Mouse (Mus musculus): ENCODE data around the gene Dazl.
"Not testable (repeated sequence)": the region's sequence is repeated elsewhere in the genome, so short reads cannot be mapped to it uniquely, and the experiment has no call there.

Dazl gene

DNA sequence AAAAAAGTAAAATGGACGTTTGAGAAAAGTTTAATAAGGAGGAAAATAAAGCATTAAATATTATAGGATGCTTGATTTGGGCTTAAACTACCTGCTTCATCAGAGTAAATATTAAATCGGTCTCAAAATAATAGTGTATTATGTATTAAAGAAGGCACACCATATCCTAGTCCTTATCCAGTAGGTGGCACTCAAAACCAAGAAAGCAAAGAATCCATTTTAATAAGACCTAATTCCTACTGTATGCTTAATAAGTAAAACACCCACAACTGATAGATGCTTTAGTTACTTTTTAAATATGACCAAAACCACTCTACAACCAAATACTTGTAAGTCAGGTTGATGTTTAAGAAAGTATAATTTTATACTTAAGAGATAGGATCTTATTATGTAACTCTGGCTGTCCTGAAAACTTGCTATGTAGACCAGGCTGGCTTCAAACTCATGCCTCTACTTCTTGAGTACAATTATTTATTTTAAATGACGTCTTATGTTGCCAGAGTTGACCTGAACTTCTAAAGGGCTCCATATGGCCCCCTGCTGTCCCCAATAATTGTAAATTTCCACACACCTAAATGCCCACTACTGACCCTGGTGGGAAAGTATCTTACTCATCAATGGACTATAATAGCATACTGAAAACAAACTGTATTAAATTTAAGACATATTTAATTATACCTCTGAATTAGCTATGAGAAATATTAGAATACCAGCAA lies 1.8 kb downstream of the Dazl start:
- peak; percentile 34 for DNase-seq (ENCODE audit: low read depth, low spot score)

DNA sequence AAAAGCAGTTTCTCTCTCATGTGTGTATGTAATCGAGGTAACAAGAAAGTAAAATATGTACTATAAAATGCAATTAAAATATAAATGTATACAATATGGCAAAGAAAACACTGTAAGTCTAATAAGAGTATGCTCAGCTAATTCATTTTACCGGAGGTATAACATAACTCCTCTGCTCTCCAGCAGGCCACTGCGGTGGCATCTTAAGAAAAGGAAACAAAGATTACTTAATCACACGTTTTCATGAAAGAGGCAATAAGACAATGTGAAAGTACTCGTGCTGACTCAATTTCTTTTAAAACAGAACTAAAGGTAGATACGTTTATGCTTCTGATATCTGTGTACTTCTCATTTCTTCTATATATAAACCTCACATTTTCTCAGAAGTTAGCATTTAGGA lies 8.6 kb downstream of the Dazl start:
- no peak for DNase-seq (ENCODE audit: low read depth, low spot score)

DNA sequence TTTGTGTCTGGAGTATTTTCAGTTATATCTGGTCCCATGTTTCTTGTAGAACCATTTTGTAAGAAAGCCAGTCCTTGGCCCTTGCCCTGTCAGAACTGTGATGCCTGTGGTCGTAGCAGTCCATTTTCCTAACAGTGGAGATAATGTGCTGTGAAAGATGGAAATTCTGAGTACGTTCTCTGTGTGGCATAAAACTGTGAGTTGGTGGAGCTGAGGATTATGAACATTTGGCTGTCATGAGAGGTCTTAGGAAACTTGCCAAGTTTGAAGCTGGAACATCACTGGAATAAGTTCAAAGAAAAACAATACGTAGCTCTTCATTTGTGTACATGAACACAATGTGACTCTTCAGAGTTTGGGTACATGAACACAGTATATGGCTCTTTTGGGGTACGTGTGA lies 31.8 kb downstream of the Dazl start:
- DNase-seq (ENCODE audit: low read depth, low spot score), result not testable (repeated sequence)

DNA sequence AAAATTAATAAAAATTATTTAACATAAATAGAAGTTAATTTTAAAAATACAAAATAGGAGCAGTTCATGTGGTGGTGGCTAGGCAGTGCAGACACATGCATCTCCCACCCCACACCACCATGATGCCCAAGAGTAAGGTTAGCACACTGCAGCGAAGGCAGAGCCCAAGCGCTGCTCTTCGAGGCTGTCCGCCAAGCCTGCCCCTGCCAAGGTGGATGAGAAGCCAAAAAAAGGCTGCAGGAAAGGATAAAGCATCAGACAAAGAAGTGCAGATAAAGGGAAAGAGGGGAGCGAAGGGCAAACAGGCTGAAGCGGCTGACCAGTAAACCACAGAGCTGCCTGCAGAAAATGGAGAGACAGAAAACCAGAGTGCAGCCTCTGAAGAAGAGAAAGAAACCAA lies 32.6 kb downstream of the Dazl start:
- no peak for DNase-seq (ENCODE audit: low read depth, low spot score)

DNA sequence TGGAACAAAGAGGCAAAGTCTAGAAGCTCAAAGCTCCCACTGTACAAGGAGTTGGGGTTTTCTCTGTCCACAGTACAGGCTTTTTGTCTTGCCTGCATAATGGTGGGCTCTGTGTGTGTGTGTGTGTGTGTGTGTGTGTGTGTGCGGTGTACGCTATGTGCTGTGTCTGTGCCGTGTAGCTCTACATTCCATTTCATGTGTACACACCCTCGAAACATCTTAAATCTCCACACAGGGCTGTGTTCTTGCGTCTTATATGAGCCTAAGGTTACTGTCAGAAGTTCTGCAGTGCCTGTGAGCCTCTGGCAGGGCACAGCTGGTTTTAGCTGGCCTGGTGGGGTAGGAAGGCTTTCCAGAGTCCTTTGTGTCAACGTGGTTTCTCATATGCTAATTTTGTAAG lies 46.8 kb downstream of the Dazl start:
- DNase-seq (ENCODE audit: low read depth, low spot score), result no peak

DNA sequence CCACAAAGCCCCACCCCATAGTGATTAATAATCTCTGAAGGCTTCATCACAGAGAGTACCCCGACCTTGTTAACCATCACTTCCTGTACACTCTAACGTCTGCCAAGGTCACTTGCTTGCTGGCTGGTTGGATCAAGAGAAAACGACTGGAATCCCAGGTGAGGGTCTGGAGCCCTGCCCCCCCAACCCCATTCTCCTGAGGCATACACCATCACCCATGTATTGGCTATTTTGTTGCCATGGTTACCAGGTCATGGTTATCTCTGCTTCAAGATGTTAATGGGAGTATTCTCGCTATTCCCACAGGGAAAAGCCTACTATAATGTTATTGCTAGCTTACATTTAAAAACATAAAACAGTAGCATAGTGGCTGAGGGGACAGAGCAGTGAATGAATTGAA lies 48.8 kb downstream of the Dazl start:
- DNase-seq (ENCODE audit: low read depth, low spot score), result no peak

DNA sequence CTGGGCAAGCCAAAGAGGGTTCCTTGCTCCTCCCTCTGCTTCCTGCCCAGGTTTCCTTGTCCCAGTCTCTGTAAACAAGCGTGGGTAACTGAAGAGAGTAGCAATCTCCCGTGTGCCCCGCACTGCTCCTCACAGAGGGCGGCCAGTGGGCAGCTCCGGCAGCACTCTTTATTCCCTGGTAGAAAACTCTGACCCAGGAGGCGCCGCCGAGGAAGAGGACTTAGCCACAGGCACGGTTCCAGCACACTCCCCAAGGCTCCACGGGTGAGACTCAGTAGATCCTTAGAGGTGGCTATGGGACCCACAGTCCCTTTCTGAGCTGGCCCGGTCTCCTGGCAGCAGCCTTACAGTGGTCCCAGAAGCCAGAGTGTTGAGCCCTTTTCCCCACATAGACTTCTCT lies 50.1 kb downstream of the Dazl start:
- no peak for DNase-seq (ENCODE audit: low read depth, low spot score)

DNA sequence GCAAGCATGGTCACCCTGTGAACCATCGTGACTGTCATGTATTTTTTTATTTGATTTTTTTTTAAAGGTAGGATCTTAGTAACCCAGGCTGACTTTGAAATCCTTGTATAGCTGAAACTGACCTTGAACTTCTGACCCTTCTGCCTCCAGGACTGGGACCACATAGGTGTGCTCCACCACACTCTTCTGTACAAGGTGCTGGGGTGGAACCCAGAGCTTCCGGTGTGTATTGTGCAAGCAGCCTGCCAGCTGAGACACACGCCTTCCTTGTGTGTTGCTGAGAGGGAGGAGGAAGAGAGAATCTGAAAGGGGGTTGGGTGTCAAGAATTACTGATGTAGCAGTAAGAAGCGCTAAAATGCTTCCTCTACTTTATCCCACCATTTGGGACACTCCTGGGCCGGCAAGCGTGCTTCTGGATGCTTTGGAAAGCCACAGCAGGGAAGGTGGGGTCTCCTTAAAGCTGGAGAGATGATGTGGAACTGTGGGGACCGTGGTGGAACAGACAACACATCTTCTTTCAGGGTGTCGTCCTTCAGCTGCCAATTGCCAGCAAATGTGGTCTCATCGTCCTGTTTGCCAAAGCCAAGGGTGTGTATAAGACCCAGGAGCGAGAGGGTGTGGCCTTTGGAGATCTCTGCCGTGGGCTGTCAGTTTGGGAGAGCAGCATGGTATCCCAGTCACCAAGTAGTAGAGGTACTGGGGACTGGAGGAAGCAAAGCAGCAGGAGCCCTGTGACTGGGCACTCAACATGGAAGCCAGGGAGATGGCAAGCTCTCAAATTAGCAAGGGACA lies 55.4 kb downstream of the Dazl start:
- DNase-seq (ENCODE audit: low read depth, low spot score), result no peak

DNA sequence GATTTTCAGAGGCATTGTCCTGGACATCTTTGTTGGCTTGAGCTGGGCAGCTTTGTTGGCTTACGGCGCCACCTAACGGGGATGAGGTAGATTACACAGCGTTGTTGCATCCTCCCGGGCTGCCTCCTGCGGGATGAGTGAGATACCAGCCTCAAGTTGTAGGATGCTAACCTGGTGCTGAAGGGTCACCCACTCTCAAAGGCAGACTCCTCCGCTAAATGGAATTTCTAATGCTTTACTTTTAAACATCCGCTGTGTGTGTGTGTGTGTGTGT lies 56.1 kb downstream of the Dazl start:
- DNase-seq (ENCODE audit: low read depth, low spot score), result peak; percentile 75

DNA sequence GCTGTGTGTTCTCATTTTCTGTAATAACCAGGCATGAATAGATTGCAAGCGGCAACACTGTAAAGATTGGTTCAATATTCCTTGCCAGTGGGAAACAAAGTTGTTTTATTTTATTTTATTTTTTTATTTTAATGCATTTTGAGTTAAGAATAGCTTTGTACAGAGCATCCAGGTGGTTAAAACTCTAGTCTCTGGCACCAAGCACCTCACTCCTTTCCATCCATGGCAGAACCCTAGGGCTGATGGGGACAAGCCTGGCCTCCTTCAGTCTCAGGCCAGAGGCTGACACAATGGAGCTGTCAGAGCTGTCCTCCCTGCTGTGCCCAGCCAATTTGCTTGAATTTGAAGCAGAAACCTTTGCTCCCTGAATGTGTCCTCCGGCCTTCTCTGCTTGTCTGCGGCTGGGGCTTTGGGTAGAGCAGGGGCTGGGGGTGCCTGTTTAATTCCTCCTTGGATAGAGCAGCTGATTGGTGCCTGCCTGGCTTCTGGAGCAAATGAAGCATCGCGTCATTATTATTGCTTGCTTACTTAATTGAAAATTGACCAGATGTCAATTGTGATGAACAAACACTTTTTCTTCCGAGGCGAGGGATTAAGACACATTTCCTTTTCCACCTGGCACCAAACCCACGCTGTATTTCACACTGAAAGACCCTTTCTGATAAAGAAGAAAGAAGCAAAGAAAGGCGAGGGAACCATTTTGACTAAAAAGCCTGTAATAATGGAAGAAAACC lies 56.6 kb downstream of the Dazl start:
- no peak for DNase-seq (ENCODE audit: low read depth, low spot score)

DNA sequence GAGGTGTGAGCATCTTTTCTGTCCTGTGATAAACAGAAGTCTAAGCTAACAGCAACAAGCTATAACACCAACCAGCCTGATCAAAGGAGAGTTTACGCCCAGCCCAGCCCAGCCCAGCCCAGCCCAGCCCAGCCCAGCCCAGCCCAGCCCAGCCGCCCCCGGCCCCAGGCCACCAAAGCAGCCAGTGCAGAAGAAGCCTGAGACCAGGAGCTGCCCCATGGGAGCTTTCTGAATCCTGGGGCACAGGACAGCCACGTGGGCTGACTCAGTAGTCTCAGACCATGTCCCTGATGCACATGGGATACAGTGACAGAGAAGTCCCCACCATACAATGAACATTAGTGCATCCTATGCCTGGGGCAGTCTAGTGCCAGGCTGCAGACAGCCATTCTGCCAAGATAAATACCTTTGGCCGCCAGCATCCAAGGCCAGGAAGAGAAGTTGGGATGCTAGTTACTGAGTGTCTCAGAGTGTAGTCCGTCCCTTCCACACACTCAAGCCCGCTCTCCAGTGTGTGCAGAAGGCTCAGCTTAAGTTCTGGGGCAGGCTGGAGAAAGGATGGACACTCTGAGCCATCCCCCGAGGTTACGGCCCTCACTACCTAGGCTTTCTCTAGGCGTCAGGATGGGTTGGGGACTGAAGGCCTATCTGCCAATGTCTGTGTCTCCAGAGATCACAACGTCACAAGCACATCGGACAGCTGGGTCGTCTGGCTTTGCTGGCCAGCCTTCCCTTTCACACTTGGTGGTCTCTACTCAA lies 57.3 kb downstream of the Dazl start:
- DNase-seq (ENCODE audit: low read depth, low spot score), result no peak

DNA sequence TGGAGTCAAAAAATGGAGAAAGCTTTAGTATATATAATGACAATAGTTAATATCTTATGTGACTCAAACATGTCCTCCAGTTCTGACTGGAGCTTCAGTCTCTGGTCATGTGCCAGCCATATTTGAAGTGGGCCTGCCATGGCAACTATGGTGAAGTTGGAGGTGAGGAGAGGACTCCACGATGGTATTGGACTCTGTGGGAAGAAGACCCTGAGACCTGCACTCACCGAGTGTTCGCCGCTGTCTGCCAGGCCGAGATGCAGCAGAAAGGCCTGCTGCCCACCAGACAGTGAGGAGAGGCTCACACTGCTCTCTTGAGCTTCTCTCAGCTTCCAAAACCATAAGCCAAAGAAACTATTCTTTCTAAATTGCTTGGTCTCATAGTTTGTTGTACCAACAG lies 59.5 kb downstream of the Dazl start:
- DNase-seq (ENCODE audit: low read depth, low spot score), result no peak

DNA sequence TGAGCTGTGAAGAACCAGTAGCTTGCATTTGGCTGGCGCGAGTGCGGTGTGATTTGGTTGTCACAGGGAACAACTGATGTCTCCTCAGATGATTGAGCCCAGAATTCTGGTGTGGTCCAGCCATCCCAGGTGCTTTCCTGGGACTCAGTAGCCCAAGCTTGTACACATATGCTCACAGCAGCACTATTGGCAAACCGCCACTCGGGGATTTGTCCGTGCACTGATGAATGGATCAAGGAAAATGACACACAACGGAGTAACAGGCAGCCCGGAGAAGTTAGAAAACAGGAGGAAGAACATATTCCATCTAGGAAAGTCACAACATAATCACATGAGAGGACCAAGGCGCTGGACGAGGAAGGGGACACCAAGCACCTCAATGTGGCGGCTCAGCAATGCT lies 60.6 kb downstream of the Dazl start:
- DNase-seq (ENCODE audit: low read depth, low spot score), result no peak

DNA sequence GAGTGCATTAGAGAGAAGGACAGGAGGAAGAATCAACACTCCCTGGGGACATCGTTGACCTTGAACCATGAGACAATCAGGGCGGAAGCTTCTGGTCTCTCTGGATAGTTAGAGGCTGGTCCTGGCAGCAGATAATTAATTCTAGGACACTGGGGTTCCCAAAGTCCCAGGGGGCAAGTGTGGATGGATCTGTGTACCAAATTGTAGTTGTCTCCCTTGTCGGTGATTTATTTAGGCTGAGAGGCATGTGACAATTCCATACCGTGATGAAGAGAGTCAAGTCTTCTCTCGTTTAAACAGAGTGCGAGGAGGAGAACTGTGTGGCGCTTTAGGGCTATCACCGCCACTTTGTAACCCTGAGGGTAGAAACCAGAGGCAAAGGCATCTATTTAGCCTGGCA lies 62.2 kb downstream of the Dazl start:
- no peak for DNase-seq (ENCODE audit: low read depth, low spot score)

DNA sequence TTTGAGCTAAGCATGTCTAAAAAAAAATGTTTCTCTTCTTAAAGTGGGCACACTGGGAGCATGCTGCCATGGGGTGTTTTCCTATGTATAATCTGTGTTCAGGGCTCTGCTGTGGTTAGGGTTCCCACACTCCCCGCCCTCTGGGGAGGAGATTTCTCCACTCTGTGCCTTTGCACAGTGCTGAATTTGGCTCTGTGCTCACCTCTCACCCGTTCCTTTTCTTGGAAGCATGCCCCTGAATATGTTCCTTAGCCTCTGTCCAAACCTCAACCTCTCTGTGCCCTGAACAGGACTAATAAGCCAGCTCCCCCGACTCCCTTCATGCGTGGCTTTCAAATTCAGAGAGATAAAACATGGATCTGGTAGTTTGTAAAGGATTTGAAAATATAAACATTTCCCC lies 63.9 kb downstream of the Dazl start:
- DNase-seq (ENCODE audit: low read depth, low spot score), result no peak

Data from embryo, embryonic 11.5 days (tissue).